Mouse (Mus musculus) hindbrain, embryonic 10.5 days (tissue): Measurements from ENCODE around the gene Gabra6. TPM values are rescaled to one million over a fixed set of nuclear protein-coding genes. Genes with fewer than 3 reads are reported as not detected.

Source experiments
- DNase-seq: peaks from one replicate; pipeline ENCODE4 v3.0.0-alpha.2; 2017; ENCODE audit warnings: low spot score
- H3K27ac ChIP-seq: fragments of 300-500 bp; sonication (generic); 2 replicates; pipeline ENCODE4 v1.5.1; 2016; ENCODE audit warnings: mild to moderate bottlenecking, moderate library complexity
- H3K27me3 ChIP-seq: fragments of 300-500 bp; sonication (generic); 2 replicates; pipeline ENCODE4 v1.6.1; 2016; ENCODE audit warnings: mild to moderate bottlenecking; ENCODE audit not compliant: poor library complexity, insufficient read depth, severe bottlenecking
- H3K36me3 ChIP-seq: fragments of 300-500 bp; sonication (generic); 2 replicates; pipeline ENCODE4 v1.6.1; 2016; ENCODE audit warnings: mild to moderate bottlenecking, moderate library complexity
- H3K4me1 ChIP-seq: fragments of 300-500 bp; sonication (generic); replicated peaks from 2 replicates; pipeline ENCODE4 v1.6.1; 2016; ENCODE audit warnings: mild to moderate bottlenecking
- H3K4me3 ChIP-seq: fragments of 300-500 bp; sonication (generic); 2 replicates; pipeline ENCODE4 v1.5.1; 2016; ENCODE audit warnings: mild to moderate bottlenecking, moderate library complexity
- H3K9me3 ChIP-seq: fragments of 300-500 bp; sonication (generic); 2 replicates; pipeline ENCODE4 v1.6.1; 2016; ENCODE audit warnings: mild to moderate bottlenecking, moderate library complexity
- WGBS: fragments of 180-500 bp; shearing (Covaris S2); methylation state at CpG from one replicate; pipeline ENCODE4 v1.1.7; 2016; 5-methylcytosine and 5-hydroxymethylcytosine counted together
- polyA plus RNA-seq: library from polyadenylated mRNA; unstranded; fragments of >200 nt; fragmentation: Nextera tagmentation; extraction: Ambion mirVana; gene quantifications from 2 replicates; pipeline ENCODE4 v1.2.1, GENCODE M21; 2016

Gene Gabra6
- polyA plus RNA-seq = not detected in 2 replicates

- Histone ChIP-seq H3K9me3 (no peaks in the 10 kb centered on the region), H3K36me3 (no peaks in the 10 kb centered on the region), H3K4me3 (no peak within 1 kb of the TSS), H3K27ac (no peak within 1 kb of the TSS), H3K27me3 (no peaks in the 10 kb centered on the region), H3K4me1 (no peaks in the 10 kb centered on the region)
- WGBS = 77% methylated on average over 5 of the region's 5 CpGs
- no peak for DNase-seq
These were observed at the start of gene Gabra6 for GRCm38 (mm10) chr11:42320882-42321281. Gabra6 (minus strand) TSS chr11:42321072.

- Histone ChIP-seq H3K4me3 (no peak overlapping the region), H3K36me3 (no peaks in the 10 kb centered on the region), H3K27me3 (no peaks in the 10 kb centered on the region), H3K9me3 (no peaks in the 10 kb centered on the region), H3K27ac (no peak overlapping the region), H3K4me1 (no peaks in the 10 kb centered on the region)
- DNase-seq = no peak
- 87% methylated on average over 7 of the region's 7 CpGs for WGBS
These were observed 44.7 kb upstream of the Gabra6 start for GRCm38 (mm10) chr11:42365544-42365943.

GRCm38 (mm10) chr11:42332121-42332520 is 11.2 kb upstream of the Gabra6 start:
- 86% methylated on average over 3 of the region's 3 CpGs for WGBS
- Histone ChIP-seq H3K4me3 (no peak overlapping the region), H3K27me3 (no peaks in the 10 kb centered on the region), H3K9me3 (no peaks in the 10 kb centered on the region), H3K27ac (no peak overlapping the region), H3K4me1 (no peaks in the 10 kb centered on the region), H3K36me3 (no peaks in the 10 kb centered on the region)
- DNase-seq = no peak

- H3K27me3 ChIP-seq = no peaks in the 10 kb centered on the region
- no peaks in the 10 kb centered on the region for H3K36me3 ChIP-seq
- H3K4me3 ChIP-seq = no peak overlapping the region
- 85% methylated on average over 4 of the region's 4 CpGs for WGBS
- no peaks in the 10 kb centered on the region for H3K4me1 ChIP-seq
- DNase-seq = no peak
- H3K27ac ChIP-seq = no peak overlapping the region
- H3K9me3 ChIP-seq = no peaks in the 10 kb centered on the region
These were observed 5.4 kb upstream of the Gabra6 start for GRCm38 (mm10) chr11:42326262-42326661.

- Histone ChIP-seq H3K27me3 (no peaks in the 10 kb centered on the region), H3K4me3 (no peak overlapping the region), H3K27ac (no peak overlapping the region), H3K9me3 (no peaks in the 10 kb centered on the region), H3K4me1 (no peaks in the 10 kb centered on the region), H3K36me3 (no peaks in the 10 kb centered on the region)
- WGBS = 92% methylated on average over 3 of the region's 3 CpGs
- DNase-seq = no peak
These were observed 688 bp upstream of the Gabra6 start for GRCm38 (mm10) chr11:42321560-42321959.

- no peaks in the 10 kb centered on the region for H3K27me3 ChIP-seq
- no peak for DNase-seq
- H3K36me3 ChIP-seq = no peaks in the 10 kb centered on the region
- no peaks in the 10 kb centered on the region for H3K9me3 ChIP-seq
- no peak overlapping the region for H3K27ac ChIP-seq
- 0 out of 2 replicates have a peak, but pooled peaks cover 6% of the 10 kb centered on the region for H3K4me1 ChIP-seq
- 91% methylated on average over 3 of the region's 3 CpGs for WGBS
- H3K4me3 ChIP-seq = no peak overlapping the region
These were observed 1.4 kb downstream of the Gabra6 start for GRCm38 (mm10) chr11:42319521-42319920.

- no peaks in the 10 kb centered on the region for H3K27me3 ChIP-seq
- 93% methylated on average over 6 of the region's 6 CpGs for WGBS
- no peak overlapping the region for H3K27ac ChIP-seq
- DNase-seq = no peak
- H3K4me1 ChIP-seq = 0 out of 2 replicates have a peak, but pooled peaks cover 8% of the 10 kb centered on the region
- H3K4me3 ChIP-seq = no peak overlapping the region
- no peaks in the 10 kb centered on the region for H3K36me3 ChIP-seq
- no peaks in the 10 kb centered on the region for H3K9me3 ChIP-seq
These were observed 1.8 kb downstream of the Gabra6 start for GRCm38 (mm10) chr11:42319101-42319500.

GRCm38 (mm10) chr11:42317985-42318384 is 2.9 kb downstream of the Gabra6 start:
- 88% methylated on average over 3 of the region's 3 CpGs for WGBS
- no peak for DNase-seq
- no peaks in the 10 kb centered on the region for H3K9me3 ChIP-seq
- 0 out of 2 replicates have a peak, but pooled peaks cover 8% of the 10 kb centered on the region for H3K4me1 ChIP-seq
- H3K27ac ChIP-seq = no peak overlapping the region
- no peaks in the 10 kb centered on the region for H3K27me3 ChIP-seq
- H3K36me3 ChIP-seq = no peaks in the 10 kb centered on the region
- H3K4me3 ChIP-seq = no peak overlapping the region

- Histone ChIP-seq H3K4me3 (peak overlapping the region; percentile 23; the same call in 1 of the 2 replicates), H3K27ac (peak overlapping the region; percentile 35; the same call in 1 of the 2 replicates), H3K4me1 (0 out of 2 replicates have a peak, but pooled peaks cover 8% of the 10 kb centered on the region), H3K9me3 (no peaks in the 10 kb centered on the region), H3K27me3 (no peaks in the 10 kb centered on the region), H3K36me3 (no peaks in the 10 kb centered on the region)
- WGBS = 8% methylated on average over 6 of the region's 6 CpGs
- peak; percentile 59 for DNase-seq
These were observed 6.0 kb downstream of the Gabra6 start for GRCm38 (mm10) chr11:42314850-42315249.

- Histone ChIP-seq H3K36me3 (no peaks in the 10 kb centered on the region), H3K4me1 (0 out of 2 replicates have a peak, but pooled peaks cover 8% of the 10 kb centered on the region), H3K4me3 (no peak overlapping the region), H3K9me3 (no peaks in the 10 kb centered on the region), H3K27ac (no peak overlapping the region), H3K27me3 (no peaks in the 10 kb centered on the region)
- DNase-seq = no peak
- 46% methylated on average over 1 of the region's 1 CpGs for WGBS
These were observed 10.0 kb downstream of the Gabra6 start for GRCm38 (mm10) chr11:42310892-42311291.

- 90% methylated on average over 2 of the region's 2 CpGs for WGBS
- H3K4me3 ChIP-seq = no peak overlapping the region
- H3K36me3 ChIP-seq = no peaks in the 10 kb centered on the region
- no peak overlapping the region for H3K27ac ChIP-seq
- H3K27me3 ChIP-seq = no peaks in the 10 kb centered on the region
- H3K9me3 ChIP-seq = no peaks in the 10 kb centered on the region
- no peaks in the 10 kb centered on the region for H3K4me1 ChIP-seq
- no peak for DNase-seq
These were observed 11.8 kb downstream of the Gabra6 start for GRCm38 (mm10) chr11:42309086-42309485.

- no peaks in the 10 kb centered on the region for H3K9me3 ChIP-seq
- no peaks in the 10 kb centered on the region for H3K36me3 ChIP-seq
- no peaks in the 10 kb centered on the region for H3K27me3 ChIP-seq
- no peak overlapping the region for H3K27ac ChIP-seq
- 87% methylated on average over 1 of the region's 1 CpGs for WGBS
- H3K4me1 ChIP-seq = no peaks in the 10 kb centered on the region
- DNase-seq = no peak
- H3K4me3 ChIP-seq = no peak overlapping the region
These were observed 14.8 kb downstream of the Gabra6 start for GRCm38 (mm10) chr11:42306095-42306494.

- Histone ChIP-seq H3K4me1 (no peaks in the 10 kb centered on the region), H3K9me3 (no peaks in the 10 kb centered on the region), H3K36me3 (no peaks in the 10 kb centered on the region), H3K27ac (no peak overlapping the region), H3K4me3 (no peak overlapping the region), H3K27me3 (no peaks in the 10 kb centered on the region)
- 87% methylated on average over 3 of the region's 3 CpGs for WGBS
- DNase-seq = no peak
These were observed 61.9 kb downstream of the Gabra6 start for GRCm38 (mm10) chr11:42258978-42259377.
